Comparison of ENCODE assay signal across 22 mouse cellular contexts in the genomic region with DNA sequence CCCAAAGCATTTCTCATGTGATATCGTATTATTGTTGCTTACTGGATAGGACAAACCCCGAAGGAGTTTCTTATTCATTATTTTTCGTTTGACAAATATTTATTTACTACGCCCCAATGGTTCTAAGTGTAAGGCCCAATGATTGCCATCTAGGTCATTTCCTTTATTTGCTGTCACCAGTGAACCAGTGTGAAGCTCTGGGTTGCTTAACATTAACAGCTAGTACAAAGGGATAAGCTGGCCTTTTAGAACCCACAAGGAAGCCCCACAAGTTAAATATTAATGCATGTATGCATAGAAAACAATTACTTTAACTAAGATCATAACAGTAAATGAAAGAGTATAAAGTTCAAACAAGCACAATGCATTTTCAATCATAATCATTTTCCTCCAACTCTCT. TPM values are rescaled to one million over a fixed set of nuclear protein-coding genes. Genes with fewer than 3 reads are reported as not detected.
DNase-seq lines count a peak whose midpoint lies in the region; ATAC-seq and TF ChIP-seq lines count a peak whose summit lies in the region.
"Had no signal": no experiment of that assay in that cellular context is flagged by ENCODE, and none has a peak within 500 bp of the region (broad histone marks: within the 10 kb centered on the region; RNA-seq: fewer than 3 reads in every experiment).

No protein-coding gene starts in this region.

- H3K9me3 ChIP-seq in intestine, embryonic 15.5 days = no peaks in the 10 kb centered on the region
- H3K9me3 ChIP-seq in intestine, embryonic 16.5 days (ENCODE audit: control insufficient read depth, low read length) = no peaks in the 10 kb centered on the region
- no peaks in the 10 kb centered on the region for H3K9me3 ChIP-seq in stomach, postnatal 0 days (ENCODE audit: control insufficient read depth, low read length)
- H3K9me3 ChIP-seq: embryonic facial prominence, embryonic 13.5 days; embryonic facial prominence, embryonic 15.5 days; forebrain, embryonic 10.5 days; forebrain, embryonic 12.5 days had no signal

- DNase-seq in stomach, postnatal 0 days (ENCODE audit: low spot score) = no peak
- DNase-seq in kidney, adult 11 months = no peak
- no peak for DNase-seq in layer of hippocampus, adult 18-20 months (ENCODE audit: low spot score in 2 of 2)
- DNase-seq: adrenal gland, adult 2 months; adrenal gland, postnatal 10 days; adrenal gland, postnatal 25 days; cerebellum, adult 11 months; cerebellum, adult 18-20 months; cerebellum, adult 8-10 months; cerebellum, adult 9-11 months; cerebellum, postnatal 14 days; cerebellum, postnatal 36 days; embryo, embryonic 11 days had no signal

- WGBS in intestine, embryonic 15.5 days = 80% methylated on average over 4 of the region's 4 CpGs
- 85% methylated on average over 4 of the region's 4 CpGs for WGBS in intestine, embryonic 16.5 days
- WGBS in stomach, postnatal 0 days = 74% methylated on average over 4 of the region's 4 CpGs

- H3K4me2 ChIP-seq in intestine, embryonic 15.5 days (replicated peaks) = no peak overlapping the region
- no peak overlapping the region for H3K4me2 ChIP-seq in intestine, embryonic 16.5 days (ENCODE audit: low read depth, low read length)
- H3K4me2 ChIP-seq in stomach, postnatal 0 days (replicated peaks; ENCODE audit: low read depth) = no peak overlapping the region
- H3K4me2 ChIP-seq: embryonic facial prominence, embryonic 13.5 days; embryonic facial prominence, embryonic 15.5 days; forebrain, embryonic 12.5 days had no signal

- ATAC-seq in intestine, embryonic 15.5 days = peak; percentile 36; the same call in 1 of the 2 replicates
- ATAC-seq in intestine, embryonic 16.5 days = peak; percentile 59
- peak; percentile 73 for ATAC-seq in stomach, postnatal 0 days (ENCODE audit: low FRiP score, low TSS enrichment)
- ATAC-seq: forebrain, embryonic 14.5 days; forebrain, embryonic 16.5 days had no signal

- H3K27me3 ChIP-seq in intestine, embryonic 15.5 days (replicated peaks) = no peaks in the 10 kb centered on the region
- H3K27me3 ChIP-seq in intestine, embryonic 16.5 days (replicated peaks; ENCODE audit: control insufficient read depth, insufficient read depth, low read length) = no peaks in the 10 kb centered on the region
- no peaks in the 10 kb centered on the region for H3K27me3 ChIP-seq in stomach, postnatal 0 days (ENCODE audit: control insufficient read depth, insufficient read depth, low read length)
- H3K27me3 ChIP-seq: embryonic facial prominence, embryonic 15.5 days; forebrain, embryonic 12.5 days had no signal

- no peaks in the 10 kb centered on the region for H3K36me3 ChIP-seq in intestine, embryonic 15.5 days
- H3K36me3 ChIP-seq in intestine, embryonic 16.5 days (ENCODE audit: control insufficient read depth, insufficient read depth, low read length) = no peaks in the 10 kb centered on the region
- H3K36me3 ChIP-seq in stomach, postnatal 0 days (ENCODE audit: control insufficient read depth, insufficient read depth, low read length) = no peaks in the 10 kb centered on the region
- H3K36me3 ChIP-seq: embryonic facial prominence, embryonic 13.5 days; embryonic facial prominence, embryonic 15.5 days; forebrain, embryonic 10.5 days; forebrain, embryonic 12.5 days had no signal

- H3K4me3 ChIP-seq in intestine, embryonic 15.5 days (replicated peaks) = no peak overlapping the region
- H3K4me3 ChIP-seq in intestine, embryonic 16.5 days (ENCODE audit: low read length) = no peak overlapping the region
- no peak overlapping the region for H3K4me3 ChIP-seq in stomach, postnatal 0 days (ENCODE audit: low read depth, low read length)
- H3K4me3 ChIP-seq: embryonic facial prominence, embryonic 13.5 days; embryonic facial prominence, embryonic 15.5 days; erythroblast, embryonic 14.5 days; forebrain, embryonic 10.5 days; forebrain, embryonic 12.5 days had no signal

- H3K4me1 ChIP-seq in intestine, embryonic 15.5 days (replicated peaks) = no peaks in the 10 kb centered on the region
- H3K4me1 ChIP-seq in intestine, embryonic 16.5 days (ENCODE audit: control insufficient read depth, insufficient read depth, low read length) = no peaks in the 10 kb centered on the region
- no peaks in the 10 kb centered on the region for H3K4me1 ChIP-seq in stomach, postnatal 0 days (replicated peaks; ENCODE audit: control insufficient read depth, insufficient read depth)

- H3K9ac ChIP-seq in intestine, embryonic 15.5 days = no peak overlapping the region
- H3K9ac ChIP-seq in intestine, embryonic 16.5 days (ENCODE audit: low read depth, low read length) = no peak overlapping the region
- H3K9ac ChIP-seq in stomach, postnatal 0 days (ENCODE audit: low read length) = no peak overlapping the region
- H3K9ac ChIP-seq: embryonic facial prominence, embryonic 13.5 days; embryonic facial prominence, embryonic 15.5 days; forebrain, embryonic 12.5 days had no signal

- no peak for TF ChIP-seq CTCF in stomach, postnatal 0 days (IDR thresholded peaks at IDR 0.05; ENCODE audit: low read depth)

- no peak overlapping the region for H3K27ac ChIP-seq in intestine, embryonic 15.5 days
- H3K27ac ChIP-seq in intestine, embryonic 16.5 days (ENCODE audit: low read length) = no peak overlapping the region
- no peak overlapping the region for H3K27ac ChIP-seq in stomach, postnatal 0 days (replicated peaks)
- H3K27ac ChIP-seq: embryonic facial prominence, embryonic 13.5 days; embryonic facial prominence, embryonic 15.5 days; forebrain, embryonic 10.5 days; forebrain, embryonic 12.5 days had no signal

- no peak for TF ChIP-seq EP300 in stomach, postnatal 0 days (optimal IDR thresholded peaks at IDR 0.05)

RNA-seq across cellular contexts. Expression of a gene that starts 5.9 kb away (rescaled TPM):
- 833 and 878 TPM in 2 replicates for polyA plus RNA-seq in intestine, embryonic 15.5 days (2015; fragmentation: Nextera tagmentation; extraction: Ambion mirVana)
- polyA plus RNA-seq in intestine, embryonic 16.5 days (2015; fragmentation: Nextera tagmentation; extraction: Ambion mirVana) = 909 and 942 TPM in 2 replicates
- 269 and 276 TPM in 2 replicates for polyA plus RNA-seq in stomach, postnatal 0 days (2015; fragmentation: Nextera tagmentation; extraction: Ambion mirVana)
- total RNA-seq in layer of hippocampus, adult 18-20 months (2021) = 100 to 1,000 TPM; 155 to 163 TPM
